Mouse (Mus musculus): Measurements from ENCODE around the gene Gm14325. TPM values are rescaled to one million over a fixed set of nuclear protein-coding genes. Genes with fewer than 3 reads are reported as not detected.
A peak's percentile ranks its signal among the peaks of the same experiment; 100 is the strongest.
"Not testable (repeated sequence)": the region's sequence is repeated elsewhere in the genome, so short reads cannot be mapped to it uniquely, and the experiment has no call there.

Gm14325 gene
- polyA plus RNA-seq (2012; rRNA removed): 1.2 and 1.6 TPM in 2 replicates

DNA sequence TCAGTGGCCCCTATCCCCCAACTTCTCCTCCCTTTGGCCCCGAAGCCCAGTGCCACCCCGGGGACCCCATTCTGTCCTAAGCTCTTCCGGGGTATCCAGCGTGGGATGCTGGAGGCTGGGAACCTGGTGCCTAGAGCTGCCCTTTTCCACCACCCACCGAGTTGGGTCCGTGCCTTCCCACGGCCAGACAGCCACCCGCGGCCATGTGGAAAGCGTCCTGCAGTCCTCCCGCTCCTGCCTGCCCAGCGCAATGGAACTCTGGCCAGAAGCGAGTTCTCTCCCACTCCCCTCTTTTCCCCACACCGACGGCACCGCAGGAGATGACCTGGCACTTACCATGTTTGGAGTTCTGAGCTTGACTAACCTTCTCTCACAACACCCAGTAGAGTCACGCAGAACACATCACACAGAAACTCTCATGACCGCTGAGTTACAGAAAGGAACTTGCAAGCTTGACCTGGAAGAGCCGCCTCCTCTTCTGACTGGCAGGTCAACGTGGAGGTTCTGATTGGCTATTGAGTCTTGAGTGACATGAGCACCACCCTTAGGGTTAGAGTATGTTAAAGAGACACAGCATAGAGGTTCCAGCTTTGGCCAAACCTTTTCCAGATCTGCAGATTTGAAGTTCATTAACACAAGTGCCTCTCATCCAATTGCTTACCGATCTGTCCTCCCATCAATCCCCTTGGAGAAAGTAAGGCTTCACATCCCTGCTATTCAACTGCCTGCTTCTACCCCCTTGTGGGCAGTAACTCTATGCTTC, at the start of gene Gm14325:
Gene Gm14325, minus strand, starts transcription at position 436 of the 763 bp plus-strand sequence.
- DNase-seq (ENCODE audit: low read depth in 1 of 2, low spot score in 2 of 2): peak; percentile 33 to 54
- not testable (repeated sequence) for H3K4me1 ChIP-seq (ENCODE audit: control insufficient read depth, insufficient read depth, insufficient read length); H3K27me3 ChIP-seq (ENCODE audit: control insufficient read depth, insufficient read depth, low read length); H3K36me3 ChIP-seq (ENCODE audit: control insufficient read depth, insufficient read depth, low read length); H3K27ac ChIP-seq (ENCODE audit: insufficient read depth, low read length)
- 2% methylated on average over 18 of the region's 21 CpGs for WGBS
- H3K4me3 ChIP-seq (ENCODE audit: extremely low read depth, insufficient read depth, insufficient read length): peak within 1 kb of the TSS; percentile 48

GRCm38 (mm10) chr2:177887743-177888142, 47.6 kb upstream of the Gm14325 start:
- not testable (repeated sequence) for H3K27me3 ChIP-seq (ENCODE audit: control insufficient read depth, insufficient read depth, low read length); H3K36me3 ChIP-seq (ENCODE audit: control insufficient read depth, insufficient read depth, low read length); H3K27ac ChIP-seq (ENCODE audit: insufficient read depth, low read length); DNase-seq (ENCODE audit: low read depth in 1 of 2, low spot score in 2 of 2); H3K4me1 ChIP-seq (ENCODE audit: control insufficient read depth, insufficient read depth, insufficient read length); H3K4me3 ChIP-seq (ENCODE audit: extremely low read depth, insufficient read depth, insufficient read length)
- WGBS: 93% methylated on average over 14 of the region's 14 CpGs

GRCm38 (mm10) chr2:177862254-177862653, 22.1 kb upstream of the Gm14325 start:
- WGBS: 85% methylated on average over 2 of the region's 2 CpGs
- not testable (repeated sequence) for H3K4me1 ChIP-seq (ENCODE audit: control insufficient read depth, insufficient read depth, insufficient read length); H3K36me3 ChIP-seq (ENCODE audit: control insufficient read depth, insufficient read depth, low read length); H3K27ac ChIP-seq (ENCODE audit: insufficient read depth, low read length); H3K27me3 ChIP-seq (ENCODE audit: control insufficient read depth, insufficient read depth, low read length); DNase-seq (ENCODE audit: low read depth in 1 of 2, low spot score in 2 of 2); H3K4me3 ChIP-seq (ENCODE audit: extremely low read depth, insufficient read depth, insufficient read length)

DNA sequence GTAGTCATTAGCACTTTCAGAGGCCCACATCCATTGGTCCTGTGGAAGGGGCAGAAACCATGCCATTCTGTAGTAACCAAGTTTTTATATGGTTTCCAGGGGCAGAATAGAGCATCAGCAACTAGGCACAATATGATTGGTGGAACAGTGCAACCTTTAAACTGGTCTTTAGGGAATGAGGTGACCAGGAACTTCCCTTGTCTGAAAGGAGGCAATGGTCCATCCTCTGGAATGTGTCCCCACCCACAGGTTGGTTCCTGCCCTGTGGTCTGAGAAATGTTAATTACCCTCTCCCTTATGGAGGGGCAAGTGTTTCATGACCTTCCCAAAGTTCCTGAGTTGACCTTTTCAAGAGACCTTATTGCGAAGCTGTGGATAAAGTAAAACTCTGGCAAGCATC, 3.5 kb upstream of the Gm14325 start:
- not testable (repeated sequence) for H3K4me1 ChIP-seq (ENCODE audit: control insufficient read depth, insufficient read depth, insufficient read length); H3K4me3 ChIP-seq (ENCODE audit: extremely low read depth, insufficient read depth, insufficient read length); H3K36me3 ChIP-seq (ENCODE audit: control insufficient read depth, insufficient read depth, low read length); H3K27ac ChIP-seq (ENCODE audit: insufficient read depth, low read length); DNase-seq (ENCODE audit: low read depth in 1 of 2, low spot score in 2 of 2); H3K27me3 ChIP-seq (ENCODE audit: control insufficient read depth, insufficient read depth, low read length)
- 74% methylated on average over 1 of the region's 1 CpGs for WGBS

DNA sequence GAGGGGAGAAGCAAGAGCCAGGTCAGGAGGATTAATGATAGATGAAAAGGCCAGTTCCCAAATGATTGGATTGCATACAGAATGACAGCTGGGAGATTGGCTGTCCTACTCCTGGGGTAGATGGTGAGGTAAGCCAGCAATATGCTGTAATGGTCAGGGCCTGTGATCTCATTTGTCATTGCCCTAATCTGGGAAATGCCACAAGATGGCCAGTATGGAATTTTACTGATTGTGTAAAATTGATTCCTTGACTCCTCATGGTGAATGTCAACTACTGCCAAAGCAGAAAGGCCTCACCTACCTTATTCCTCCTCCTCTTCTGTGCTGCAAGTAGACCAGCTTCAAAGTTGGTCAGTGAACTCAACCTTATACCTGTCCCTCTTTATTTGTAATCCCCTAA, 3.4 kb downstream of the Gm14325 start:
- not testable (repeated sequence) for DNase-seq (ENCODE audit: low read depth in 1 of 2, low spot score in 2 of 2); H3K27ac ChIP-seq (ENCODE audit: insufficient read depth, low read length); H3K36me3 ChIP-seq (ENCODE audit: control insufficient read depth, insufficient read depth, low read length); H3K4me3 ChIP-seq (ENCODE audit: extremely low read depth, insufficient read depth, insufficient read length); H3K27me3 ChIP-seq (ENCODE audit: control insufficient read depth, insufficient read depth, low read length); H3K4me1 ChIP-seq (ENCODE audit: control insufficient read depth, insufficient read depth, insufficient read length)

DNA sequence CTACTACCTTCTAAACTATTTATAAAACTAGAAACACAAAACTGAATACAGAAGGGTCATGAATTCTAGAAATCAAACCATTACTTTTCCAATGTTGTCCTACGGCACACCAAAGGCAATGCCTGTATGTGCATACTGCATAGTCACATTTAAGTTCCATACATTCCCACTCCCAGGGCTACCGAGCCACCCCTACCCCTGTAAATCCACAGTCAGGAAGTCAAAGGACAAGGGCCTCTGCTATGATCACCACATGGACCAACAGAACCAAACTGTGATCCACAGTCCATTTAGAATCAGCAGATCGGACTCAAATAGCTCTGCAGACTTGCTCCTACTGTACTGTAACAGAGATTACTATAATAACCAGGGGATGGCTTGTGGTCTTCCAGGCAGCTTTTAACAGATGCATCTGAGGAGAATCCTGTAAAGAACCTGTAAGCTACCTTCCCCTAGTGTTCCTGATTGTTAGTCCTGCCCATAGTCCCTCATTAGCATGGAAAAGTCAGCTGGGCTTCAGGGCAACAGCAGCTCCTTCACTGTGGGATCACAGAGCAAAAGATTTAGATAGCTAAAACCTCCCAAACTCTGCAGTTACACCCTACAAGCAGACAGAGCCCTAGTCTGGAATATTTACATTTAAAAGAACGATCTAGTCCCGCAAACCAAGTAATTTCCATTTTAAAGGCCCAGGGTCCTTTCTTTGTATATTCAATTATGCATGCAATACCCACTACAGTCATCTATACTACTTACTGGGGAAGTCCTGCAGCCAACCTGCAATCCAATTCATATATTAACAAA, 4.2 kb downstream of the Gm14325 start:
- WGBS: 93% methylated on average over 5 of the region's 5 CpGs
- H3K27me3 ChIP-seq (ENCODE audit: control insufficient read depth, insufficient read depth, low read length); DNase-seq (ENCODE audit: low read depth in 1 of 2, low spot score in 2 of 2); H3K4me1 ChIP-seq (ENCODE audit: control insufficient read depth, insufficient read depth, insufficient read length); H3K27ac ChIP-seq (ENCODE audit: insufficient read depth, low read length); H3K36me3 ChIP-seq (ENCODE audit: control insufficient read depth, insufficient read depth, low read length); H3K4me3 ChIP-seq (ENCODE audit: extremely low read depth, insufficient read depth, insufficient read length): not testable (repeated sequence)

DNA sequence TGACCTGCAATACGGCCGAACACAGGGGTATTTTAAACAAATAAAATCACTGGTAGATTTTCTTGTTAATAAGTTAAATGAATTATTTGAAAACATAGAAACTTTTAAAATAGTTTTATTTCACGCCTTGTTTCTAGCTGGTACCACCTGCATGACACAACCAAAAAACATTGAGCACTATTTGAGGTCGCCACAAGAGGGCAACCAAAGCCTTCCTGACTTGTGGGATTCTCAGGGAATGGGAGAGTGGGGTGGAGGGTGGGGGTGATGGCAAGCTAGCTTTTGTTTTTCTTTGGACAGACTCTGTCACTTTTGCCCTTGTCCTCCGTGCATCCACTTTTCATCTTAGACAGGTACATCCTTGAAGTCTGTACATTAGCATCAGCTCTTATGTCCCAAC, 18.2 kb downstream of the Gm14325 start:
- H3K27me3 ChIP-seq (ENCODE audit: control insufficient read depth, insufficient read depth, low read length); H3K36me3 ChIP-seq (ENCODE audit: control insufficient read depth, insufficient read depth, low read length); H3K27ac ChIP-seq (ENCODE audit: insufficient read depth, low read length); H3K4me3 ChIP-seq (ENCODE audit: extremely low read depth, insufficient read depth, insufficient read length); H3K4me1 ChIP-seq (ENCODE audit: control insufficient read depth, insufficient read depth, insufficient read length); DNase-seq (ENCODE audit: low read depth in 1 of 2, low spot score in 2 of 2): not testable (repeated sequence)
- 75% methylated on average over 2 of the region's 5 CpGs for WGBS

GRCm38 (mm10) chr2:177806170-177806569, 34.0 kb downstream of the Gm14325 start:
- not testable (repeated sequence) for H3K27ac ChIP-seq (ENCODE audit: insufficient read depth, low read length)
- WGBS: no CpG with 5 or more reads among the region's 2 CpGs

GRCm38 (mm10) chr2:177787351-177787750, 52.8 kb downstream of the Gm14325 start:
- not testable (repeated sequence) for H3K4me1 ChIP-seq (ENCODE audit: control insufficient read depth, insufficient read depth, insufficient read length); H3K27ac ChIP-seq (ENCODE audit: insufficient read depth, low read length); DNase-seq (ENCODE audit: low read depth in 1 of 2, low spot score in 2 of 2); H3K36me3 ChIP-seq (ENCODE audit: control insufficient read depth, insufficient read depth, low read length); H3K4me3 ChIP-seq (ENCODE audit: extremely low read depth, insufficient read depth, insufficient read length); H3K27me3 ChIP-seq (ENCODE audit: control insufficient read depth, insufficient read depth, low read length)
- WGBS: 13% methylated on average over 1 of the region's 1 CpGs

More at GRCm38 (mm10) chr2:177806170-177806569, 34.0 kb downstream of the Gm14325 start:
- DNase-seq (ENCODE audit: low read depth in 1 of 2, low spot score in 2 of 2); H3K4me1 ChIP-seq (ENCODE audit: control insufficient read depth, insufficient read depth, insufficient read length); H3K4me3 ChIP-seq (ENCODE audit: extremely low read depth, insufficient read depth, insufficient read length); H3K27me3 ChIP-seq (ENCODE audit: control insufficient read depth, insufficient read depth, low read length); H3K36me3 ChIP-seq (ENCODE audit: control insufficient read depth, insufficient read depth, low read length): not testable (repeated sequence)
